Mouse (Mus musculus): ENCODE measurements around the gene Anp32b. TPM values are rescaled to one million over a fixed set of nuclear protein-coding genes. Genes with fewer than 3 reads are reported as not detected.

The Anp32b gene
- polyA plus RNA-seq, 1 experiment = 23.4 TPM

- WGBS = 35% methylated on average over 13 of the region's 13 CpGs
- H3K27me3 ChIP-seq (ENCODE audit: control insufficient read depth, insufficient read depth, low read length) = no peaks in the 10 kb centered on the region
- H3K4me3 ChIP-seq (ENCODE audit: low read depth, low read length) = peak overlapping the region; percentile 46
- no peak for TF ChIP-seq POLR2A (IDR thresholded peaks at IDR 0.05; ENCODE audit: low read depth, low read length)
- TF ChIP-seq CTCF (IDR thresholded peaks at IDR 0.05; ENCODE audit: extremely low read depth, insufficient read length, insufficient replicate concordance, low read depth, low read length) = no peak
- H3K36me3 ChIP-seq (ENCODE audit: control insufficient read depth, insufficient read depth, low read length) = no peaks in the 10 kb centered on the region
- 0 out of 2 replicates have a peak overlapping the region, but pooled peaks have one; percentile 86 for H3K27ac ChIP-seq (ENCODE audit: insufficient read depth, low read depth, low read length)
- H3K4me1 ChIP-seq (ENCODE audit: control insufficient read depth, insufficient read depth, insufficient read length, low read length) = peaks cover 13% of the 10 kb centered on the region
These were observed 2.4 kb downstream of the Anp32b start for GRCm38 (mm10) chr4:46452855-46453719.

- Histone ChIP-seq H3K27ac (ENCODE audit: insufficient read depth, low read depth, low read length) (no peak overlapping the region), H3K27me3 (ENCODE audit: control insufficient read depth, insufficient read depth, low read length) (no peaks in the 10 kb centered on the region), H3K36me3 (ENCODE audit: control insufficient read depth, insufficient read depth, low read length) (no peaks in the 10 kb centered on the region), H3K4me1 (ENCODE audit: control insufficient read depth, insufficient read depth, insufficient read length, low read length) (peaks cover 14% of the 10 kb centered on the region), H3K4me3 (ENCODE audit: low read depth, low read length) (no peak overlapping the region)
- no peak for TF ChIP-seq POLR2A (IDR thresholded peaks at IDR 0.05; ENCODE audit: low read depth, low read length)
- TF ChIP-seq CTCF (IDR thresholded peaks at IDR 0.05; ENCODE audit: extremely low read depth, insufficient read length, insufficient replicate concordance, low read depth, low read length) = no peak
- 58% methylated on average over 5 of the region's 5 CpGs for WGBS
These were observed 3.6 kb downstream of the Anp32b start for GRCm38 (mm10) chr4:46454097-46454864.

- 67% methylated on average over 4 of the region's 4 CpGs for WGBS
- Histone ChIP-seq H3K36me3 (ENCODE audit: control insufficient read depth, insufficient read depth, low read length) (peaks cover 12% of the 10 kb centered on the region), H3K27me3 (ENCODE audit: control insufficient read depth, insufficient read depth, low read length) (no peaks in the 10 kb centered on the region), H3K4me1 (ENCODE audit: control insufficient read depth, insufficient read depth, insufficient read length, low read length) (peaks cover 12% of the 10 kb centered on the region), H3K27ac (ENCODE audit: insufficient read depth, low read depth, low read length) (no peak overlapping the region), H3K4me3 (ENCODE audit: low read depth, low read length) (no peak overlapping the region)
- TF ChIP-seq CTCF (IDR thresholded peaks at IDR 0.05; ENCODE audit: extremely low read depth, insufficient read length, insufficient replicate concordance, low read depth, low read length) = no peak
- no peak for TF ChIP-seq POLR2A (IDR thresholded peaks at IDR 0.05; ENCODE audit: low read depth, low read length)
These were observed 6.1 kb downstream of the Anp32b start for GRCm38 (mm10) chr4:46456762-46457161.

DNA sequence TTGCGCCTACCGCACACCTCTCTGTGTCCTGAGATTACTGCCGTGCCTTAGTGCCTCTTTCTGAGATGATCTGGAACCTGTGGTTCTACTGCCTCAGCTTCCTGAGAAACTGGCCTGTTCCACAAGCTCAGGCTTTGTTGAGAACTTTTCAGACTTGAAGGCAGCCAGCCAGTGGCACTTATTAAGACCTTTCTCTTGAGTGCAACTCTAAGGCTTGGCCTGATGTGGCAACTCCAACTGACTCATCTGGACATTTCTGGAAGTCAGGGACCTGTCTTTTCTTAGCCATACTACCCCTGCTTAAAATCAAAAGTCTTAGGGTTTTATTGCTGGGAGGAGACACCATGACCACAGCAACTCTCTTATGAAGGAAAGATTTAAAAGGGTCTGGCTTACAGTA lies 6.5 kb downstream of the Anp32b start:
- no peaks in the 10 kb centered on the region for H3K27me3 ChIP-seq (ENCODE audit: control insufficient read depth, insufficient read depth, low read length)
- no peak overlapping the region for H3K4me3 ChIP-seq (ENCODE audit: low read depth, low read length)
- H3K4me1 ChIP-seq (ENCODE audit: control insufficient read depth, insufficient read depth, insufficient read length, low read length) = peaks cover 12% of the 10 kb centered on the region
- peaks cover 12% of the 10 kb centered on the region for H3K36me3 ChIP-seq (ENCODE audit: control insufficient read depth, insufficient read depth, low read length)
- TF ChIP-seq CTCF (IDR thresholded peaks at IDR 0.05; ENCODE audit: extremely low read depth, insufficient read length, insufficient replicate concordance, low read depth, low read length) = no peak
- H3K27ac ChIP-seq (ENCODE audit: insufficient read depth, low read depth, low read length) = no peak overlapping the region
- WGBS = 79% methylated on average over 3 of the region's 3 CpGs

- Histone ChIP-seq H3K36me3 (ENCODE audit: control insufficient read depth, insufficient read depth, low read length) (peaks cover 18% of the 10 kb centered on the region), H3K27me3 (ENCODE audit: control insufficient read depth, insufficient read depth, low read length) (no peaks in the 10 kb centered on the region), H3K4me1 (ENCODE audit: control insufficient read depth, insufficient read depth, insufficient read length, low read length) (peaks cover 3% of the 10 kb centered on the region; the same call in 1 of the 2 replicates), H3K4me3 (ENCODE audit: low read depth, low read length) (no peak overlapping the region), H3K27ac (ENCODE audit: insufficient read depth, low read depth, low read length) (no peak overlapping the region)
- no peak for TF ChIP-seq POLR2A (IDR thresholded peaks at IDR 0.05; ENCODE audit: low read depth, low read length)
- TF ChIP-seq CTCF (IDR thresholded peaks at IDR 0.05; ENCODE audit: extremely low read depth, insufficient read length, insufficient replicate concordance, low read depth, low read length) = no peak
- 83% methylated on average over 2 of the region's 2 CpGs for WGBS
These were observed 7.7 kb downstream of the Anp32b start for GRCm38 (mm10) chr4:46458411-46458810.

- WGBS = 85% methylated on average over 7 of the region's 7 CpGs
- TF ChIP-seq POLR2A (IDR thresholded peaks at IDR 0.05; ENCODE audit: low read depth, low read length) = no peak
- peak; percentile 63; the same call in 1 of the 2 replicates for TF ChIP-seq CTCF (IDR thresholded peaks at IDR 0.05; ENCODE audit: extremely low read depth, insufficient read length, insufficient replicate concordance, low read depth, low read length)
- H3K36me3 ChIP-seq (ENCODE audit: control insufficient read depth, insufficient read depth, low read length) = peaks cover 46% of the 10 kb centered on the region
These were observed 12.6 kb downstream of the Anp32b start for GRCm38 (mm10) chr4:46463130-46463830.

More at GRCm38 (mm10) chr4:46463130-46463830, 12.6 kb downstream of the Anp32b start:
- no peak overlapping the region for H3K4me3 ChIP-seq (ENCODE audit: low read depth, low read length)
- no peaks in the 10 kb centered on the region for H3K4me1 ChIP-seq (ENCODE audit: control insufficient read depth, insufficient read depth, insufficient read length, low read length)
- no peak overlapping the region for H3K27ac ChIP-seq (ENCODE audit: insufficient read depth, low read depth, low read length)
- no peaks in the 10 kb centered on the region for H3K27me3 ChIP-seq (ENCODE audit: control insufficient read depth, insufficient read depth, low read length)

Measured in small intestine, adult 2 months (tissue).